Mouse (Mus musculus) ES-Bruce4 (cell line): ENCODE results near the gene Gm36210. TPM values are rescaled to one million over a fixed set of nuclear protein-coding genes. Genes with fewer than 3 reads are reported as not detected.

ENCODE experiments used
- H3K27ac ChIP-seq: 2 replicates; pipeline ENCODE4 v1.5.1; 2012; ENCODE audit warnings: low read length, inconsistent platforms; ENCODE audit not compliant: insufficient read depth
- H3K27me3 ChIP-seq: 2 replicates; pipeline ENCODE4 v1.6.1; 2012; ENCODE audit warnings: mild to moderate bottlenecking, low read length, inconsistent platforms; ENCODE audit not compliant: control insufficient read depth, poor library complexity, insufficient read depth, severe bottlenecking
- H3K36me3 ChIP-seq: 2 replicates; pipeline ENCODE4 v1.6.1; 2012; ENCODE audit warnings: inconsistent platforms, mild to moderate bottlenecking, low read length, moderate library complexity; ENCODE audit not compliant: control insufficient read depth, poor library complexity, insufficient read depth, severe bottlenecking
- H3K4me1 ChIP-seq: one replicate; pipeline ENCODE4 v1.8.1; 2011; ENCODE audit warnings: low read length; ENCODE audit not compliant: control insufficient read depth, insufficient read depth
- H3K4me3 ChIP-seq: 2 replicates; pipeline ENCODE4 v1.5.1; 2011; ENCODE audit warnings: low read depth, mild to moderate bottlenecking, low read length
- H3K9ac ChIP-seq: 2 replicates; pipeline ENCODE4 v1.6.1; 2012; ENCODE audit warnings: low read depth, mild to moderate bottlenecking, inconsistent platforms; ENCODE audit not compliant: poor library complexity, severe bottlenecking
- H3K9me3 ChIP-seq: replicated peaks from 2 replicates; pipeline ENCODE4 v1.6.1; 2012; ENCODE audit warnings: mild to moderate bottlenecking, low read length, inconsistent platforms; ENCODE audit not compliant: control insufficient read depth, poor library complexity, insufficient read depth, severe bottlenecking
- CTCF ChIP-seq: IDR thresholded peaks from one replicate; pipeline ENCODE4 v1.8.1; 2011; ENCODE audit warnings: low read depth, low read length
- EP300 ChIP-seq: IDR thresholded peaks from 2 replicates; pipeline ENCODE4 v1.6.1; 2011; ENCODE audit warnings: low read depth, low read length; ENCODE audit not compliant: insufficient read depth
- POLR2A ChIP-seq: IDR thresholded peaks from one replicate; pipeline ENCODE4 v1.8.1; 2011; ENCODE audit warnings: low read length; ENCODE audit not compliant: insufficient read depth
- polyA plus RNA-seq: library from polyadenylated mRNA; stranded (reverse); fragments of >200 nt; gene quantifications from 2 replicates; pipeline ENCODE4 v1.2.4, GENCODE M21; 2011; ENCODE audit warnings: low read depth; ENCODE audit not compliant: missing spikeins, insufficient read depth, insufficient read length

The Gm36210 gene
- polyA plus RNA-seq, 1 experiment = 1.1 TPM

- H3K4me1 ChIP-seq = no peaks in the 10 kb centered on the region
- no peak overlapping the region for H3K27ac ChIP-seq
- no peak overlapping the region for H3K4me3 ChIP-seq
- TF ChIP-seq EP300 (no peak), POLR2A (no peak), CTCF (no peak)
- H3K27me3 ChIP-seq = no peaks in the 10 kb centered on the region
- no peaks in the 10 kb centered on the region for H3K36me3 ChIP-seq
- no peak overlapping the region for H3K9ac ChIP-seq
- H3K9me3 ChIP-seq = 0 out of 2 replicates have a peak, but pooled peaks cover 4% of the 10 kb centered on the region
Measured at GRCm38 (mm10) chr7:4859418-4859978, 46.8 kb downstream of the Gm36210 start.

- Histone ChIP-seq H3K9me3 (0 out of 2 replicates have a peak, but pooled peaks cover 4% of the 10 kb centered on the region), H3K4me3 (no peak overlapping the region), H3K4me1 (no peaks in the 10 kb centered on the region), H3K9ac (no peak overlapping the region), H3K36me3 (no peaks in the 10 kb centered on the region), H3K27ac (no peak overlapping the region), H3K27me3 (no peaks in the 10 kb centered on the region)
- TF ChIP-seq POLR2A (no peak), EP300 (no peak), CTCF (no peak)
Measured at GRCm38 (mm10) chr7:4857321-4857720, 49.0 kb downstream of the Gm36210 start.

GRCm38 (mm10) chr7:4856508-4856907, 49.8 kb downstream of the Gm36210 start:
- Histone ChIP-seq H3K4me1 (no peaks in the 10 kb centered on the region), H3K27ac (no peak overlapping the region), H3K9me3 (0 out of 2 replicates have a peak, but pooled peaks cover 4% of the 10 kb centered on the region), H3K9ac (no peak overlapping the region), H3K27me3 (no peaks in the 10 kb centered on the region), H3K36me3 (no peaks in the 10 kb centered on the region), H3K4me3 (no peak overlapping the region)
- TF ChIP-seq POLR2A = no peak
- no peak for TF ChIP-seq EP300
- no peak for TF ChIP-seq CTCF

GRCm38 (mm10) chr7:4853613-4854012, 52.7 kb downstream of the Gm36210 start:
- Histone ChIP-seq H3K9me3 (0 out of 2 replicates have a peak, but pooled peaks cover 4% of the 10 kb centered on the region), H3K4me1 (no peaks in the 10 kb centered on the region), H3K4me3 (no peak overlapping the region), H3K27me3 (no peaks in the 10 kb centered on the region), H3K36me3 (no peaks in the 10 kb centered on the region), H3K9ac (no peak overlapping the region), H3K27ac (no peak overlapping the region)
- TF ChIP-seq EP300 (no peak), CTCF (no peak), POLR2A (no peak)

GRCm38 (mm10) chr7:4851315-4851688, 55.0 kb downstream of the Gm36210 start:
- TF ChIP-seq EP300 (0 out of 2 replicates have a peak, but pooled peaks have one; percentile 22), POLR2A (no peak), CTCF (no peak)
- no peak overlapping the region for H3K4me3 ChIP-seq
- no peaks in the 10 kb centered on the region for H3K4me1 ChIP-seq
- no peaks in the 10 kb centered on the region for H3K36me3 ChIP-seq
- H3K9ac ChIP-seq = no peak overlapping the region
- H3K9me3 ChIP-seq = no peaks in the 10 kb centered on the region
- H3K27me3 ChIP-seq = no peaks in the 10 kb centered on the region
- H3K27ac ChIP-seq = no peak overlapping the region

GRCm38 (mm10) chr7:4850621-4851314, 55.5 kb downstream of the Gm36210 start:
- no peaks in the 10 kb centered on the region for H3K4me1 ChIP-seq

More at GRCm38 (mm10) chr7:4850621-4851314, 55.5 kb downstream of the Gm36210 start:
- H3K27me3 ChIP-seq = no peaks in the 10 kb centered on the region
- no peak overlapping the region for H3K9ac ChIP-seq
- H3K27ac ChIP-seq = no peak overlapping the region
- TF ChIP-seq CTCF = no peak
- no peak for TF ChIP-seq EP300
- no peak for TF ChIP-seq POLR2A
- no peaks in the 10 kb centered on the region for H3K9me3 ChIP-seq
- no peak overlapping the region for H3K4me3 ChIP-seq
- no peaks in the 10 kb centered on the region for H3K36me3 ChIP-seq
